Mouse (Mus musculus): ENCODE data around the gene Gm10424. TPM values are rescaled to one million over a fixed set of nuclear protein-coding genes. Genes with fewer than 3 reads are reported as not detected.
"Not testable (repeated sequence)": the region's sequence is repeated elsewhere in the genome, so short reads cannot be mapped to it uniquely, and the experiment has no call there.

Gm10424 gene
- total RNA-seq (2012; rRNA removed) (not detected in 2 replicates), polyA plus RNA-seq (2012; ENCODE audit: insufficient read depth in 1 of 2, insufficient read length in 2 of 2, low read depth in 1 of 2, low replicate concordance in 2 of 2, missing spikeins in 1 of 2) (not detected)

DNA sequence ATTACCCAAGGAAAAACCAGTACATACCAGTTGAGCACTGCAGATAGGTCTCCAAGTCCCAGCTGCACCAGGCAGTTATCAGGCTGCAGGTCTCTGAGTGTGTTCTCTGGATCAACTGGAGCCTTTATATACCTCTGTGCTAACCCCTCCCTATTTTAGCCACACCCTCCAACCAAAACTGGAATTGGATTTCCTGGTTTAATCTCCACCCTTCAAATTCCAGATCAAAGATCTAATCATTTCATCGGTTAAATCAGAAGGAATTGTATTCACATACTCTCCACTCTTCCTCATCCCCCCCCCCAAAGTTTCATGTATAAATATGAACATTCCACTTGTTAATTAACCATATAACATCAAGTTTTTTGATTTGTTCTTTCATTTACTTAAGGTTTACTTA lies at the start of gene Gm10424:
TSS of gene Gm10424 (minus strand) at position 101 of the 400 bp plus-strand sequence.
- not testable (repeated sequence) for H3K4me1 ChIP-seq (ENCODE audit: control insufficient read depth in 1 of 2, insufficient read depth in 2 of 2, low read length in 2 of 2); H3K9ac ChIP-seq (ENCODE audit: control insufficient read depth, low read depth, low read length, poor library complexity, severe bottlenecking); H3K27me3 ChIP-seq (ENCODE audit: control insufficient read depth in 1 of 2, insufficient read depth in 2 of 2, low read length in 2 of 2); H3K79me2 ChIP-seq (ENCODE audit: control insufficient read depth, insufficient read depth, low read length, poor library complexity); DNase-seq (ENCODE audit: low read depth, low spot score); H3K27ac ChIP-seq (ENCODE audit: control insufficient read depth, low read depth, low read length); H3K4me3 ChIP-seq (ENCODE audit: control insufficient read depth in 1 of 2, insufficient read depth in 1 of 2, low read depth in 2 of 2, low read length in 2 of 2); H3K36me3 ChIP-seq (ENCODE audit: control insufficient read depth in 1 of 2, insufficient read depth in 2 of 2, low read length in 2 of 2); H3K9me3 ChIP-seq (replicated peaks; ENCODE audit: insufficient read depth, low read length)

DNA sequence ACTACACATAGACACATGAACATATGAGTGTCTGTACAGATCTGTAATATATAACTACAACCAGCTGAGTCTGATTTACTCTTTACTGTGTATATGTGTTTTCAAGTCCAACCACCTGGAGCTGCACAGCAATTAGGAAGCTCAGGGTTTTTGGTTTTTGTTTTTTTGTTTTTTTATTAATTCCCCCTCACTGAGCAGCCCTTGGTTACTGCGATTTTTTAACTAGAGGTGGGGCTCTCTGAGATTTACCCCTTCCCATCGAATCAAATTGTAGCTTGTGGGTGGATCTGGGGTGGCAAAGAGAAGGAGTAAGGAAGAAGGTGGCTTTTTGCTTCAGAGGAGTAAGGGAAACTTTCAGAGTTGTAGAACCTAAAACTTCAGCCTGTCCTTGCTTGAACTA lies 33.0 kb upstream of the Gm10424 start, which contains the start of gene Gm3259:
TSS of gene Gm3259 (plus strand) at position 301 of the 400 bp plus-strand sequence.
- H3K9ac ChIP-seq (ENCODE audit: control insufficient read depth, low read depth, low read length, poor library complexity, severe bottlenecking); H3K4me3 ChIP-seq (ENCODE audit: control insufficient read depth in 1 of 2, insufficient read depth in 1 of 2, low read depth in 2 of 2, low read length in 2 of 2); H3K27me3 ChIP-seq (ENCODE audit: control insufficient read depth in 1 of 2, insufficient read depth in 2 of 2, low read length in 2 of 2); H3K36me3 ChIP-seq (ENCODE audit: control insufficient read depth in 1 of 2, insufficient read depth in 2 of 2, low read length in 2 of 2); H3K79me2 ChIP-seq (ENCODE audit: control insufficient read depth, insufficient read depth, low read length, poor library complexity); H3K9me3 ChIP-seq (replicated peaks; ENCODE audit: insufficient read depth, low read length); DNase-seq (ENCODE audit: low read depth, low spot score); H3K27ac ChIP-seq (ENCODE audit: control insufficient read depth, low read depth, low read length); H3K4me1 ChIP-seq (ENCODE audit: control insufficient read depth in 1 of 2, insufficient read depth in 2 of 2, low read length in 2 of 2): not testable (repeated sequence)

Other genes with a start within 250 kb of the Gm10424 start
- not detected in 2 replicates for gene Gm7942, start 165.8 kb downstream of the Gm10424 start, total RNA-seq (2012; rRNA removed)
- not detected for gene Gm7942, start 165.8 kb downstream of the Gm10424 start, polyA plus RNA-seq (2012; ENCODE audit: insufficient read depth in 1 of 2, insufficient read length in 2 of 2, low read depth in 1 of 2, low replicate concordance in 2 of 2, missing spikeins in 1 of 2)
- gene Gm16513, start 90.1 kb downstream of the Gm10424 start, total RNA-seq (2012; rRNA removed): not detected in 2 replicates
- gene Gm16513, start 90.1 kb downstream of the Gm10424 start, polyA plus RNA-seq (2012; ENCODE audit: insufficient read depth in 1 of 2, insufficient read length in 2 of 2, low read depth in 1 of 2, low replicate concordance in 2 of 2, missing spikeins in 1 of 2): not detected
- not detected in 2 replicates for gene Gm3259, start 33.1 kb upstream of the Gm10424 start, total RNA-seq (2012; rRNA removed)
- gene Gm3259, start 33.1 kb upstream of the Gm10424 start, polyA plus RNA-seq (2012; ENCODE audit: insufficient read depth in 1 of 2, insufficient read length in 2 of 2, low read depth in 1 of 2, low replicate concordance in 2 of 2, missing spikeins in 1 of 2): not detected
- gene D5Ertd577e, start 184.0 kb upstream of the Gm10424 start, total RNA-seq (2012; rRNA removed): not detected in 2 replicates
- not detected for gene D5Ertd577e, start 184.0 kb upstream of the Gm10424 start, polyA plus RNA-seq (2012; ENCODE audit: insufficient read depth in 1 of 2, insufficient read length in 2 of 2, low read depth in 1 of 2, low replicate concordance in 2 of 2, missing spikeins in 1 of 2)
- gene Gm3286, start 238.0 kb upstream of the Gm10424 start, total RNA-seq (2012; rRNA removed): not detected in 2 replicates
- gene Gm3286, start 238.0 kb upstream of the Gm10424 start, polyA plus RNA-seq (2012; ENCODE audit: insufficient read depth in 1 of 2, insufficient read length in 2 of 2, low read depth in 1 of 2, low replicate concordance in 2 of 2, missing spikeins in 1 of 2): not detected